Mouse (Mus musculus): Measurements from ENCODE around the gene Isg20l2.

GRCm38 (mm10) chr3:87960586-87961191 is 30.6 kb downstream of the Isg20l2 start:
- TF ChIP-seq CTCF (IDR thresholded peaks at IDR 0.05; ENCODE audit: low read depth) = peak; percentile 97
- TF ChIP-seq EP300 (IDR thresholded peaks at IDR 0.05; ENCODE audit: low read depth) = no peak

All from heart, postnatal 0 days (tissue).